Comparison of ENCODE assay signal across 8 mouse cellular contexts in genomic region chr2:69897039-69897617, GRCm38 (mm10). TPM values are rescaled to one million over a fixed set of nuclear protein-coding genes. Genes with fewer than 3 reads are reported as not detected.
DNase-seq lines count a peak whose midpoint lies in the region; ATAC-seq and TF ChIP-seq lines count a peak whose summit lies in the region.

Gene Ubr3 (plus strand): TSS chr2:69897246.

- peak; percentile 97 for DNase-seq in 3T3-L1 (ENCODE audit: low read depth, low spot score)
- DNase-seq in adrenal gland, postnatal 4 days (ENCODE audit: low spot score in 2 of 2) = peak; percentile 96
- DNase-seq in embryonic facial prominence, embryonic 14.5 days (ENCODE audit: low spot score) = peak; percentile 98
- DNase-seq in heart, adult 2 months = peak; percentile 98 to 99
- DNase-seq in kidney, adult 8-10 months = peak; percentile 96 to 97
- peak; percentile 98 to 100 for DNase-seq in spleen, postnatal 10 days (ENCODE audit: low spot score in 2 of 2)

- peaks cover 12% of the 10 kb centered on the region; the same call in 1 of the 2 replicates for H3K36me3 ChIP-seq in embryonic facial prominence, embryonic 14.5 days (ENCODE audit: control insufficient read depth, insufficient read depth, low read length)
- H3K36me3 ChIP-seq in heart, adult 2 months (ENCODE audit: control insufficient read depth, insufficient read depth, low read length) = peaks cover 13% of the 10 kb centered on the region
- peaks cover 5% of the 10 kb centered on the region; the same call in 1 of the 2 replicates for H3K36me3 ChIP-seq in limb, embryonic 13.5 days
- H3K36me3 ChIP-seq in midbrain, embryonic 16.5 days (ENCODE audit: control insufficient read depth, insufficient read depth, low read length) = no peaks in the 10 kb centered on the region

- ATAC-seq in embryonic facial prominence, embryonic 14.5 days (ENCODE audit: low read depth) = peak; percentile 99
- peak; percentile 99 for ATAC-seq in limb, embryonic 13.5 days (ENCODE audit: low FRiP score, low read depth)
- peak; percentile 98 for ATAC-seq in midbrain, embryonic 16.5 days

- intact Hi-C loops in heart, adult 2 months (cut with DNase I) = loop anchor here (1.0 to 5.0 kb wide), 3 partner anchors 12 to 175 kb away; partner anchors contain the start of genes Mettl5, Ppig and Ssb

- H3K4me1 ChIP-seq in embryonic facial prominence, embryonic 14.5 days (ENCODE audit: control insufficient read depth, insufficient read depth, low read length) = 0 out of 2 replicates have a peak, but pooled peaks cover 8% of the 10 kb centered on the region
- H3K4me1 ChIP-seq in heart, adult 2 months (ENCODE audit: control insufficient read depth, insufficient read depth, low read length) = peaks cover 3% of the 10 kb centered on the region
- peaks cover 12% of the 10 kb centered on the region for H3K4me1 ChIP-seq in limb, embryonic 13.5 days
- H3K4me1 ChIP-seq in midbrain, embryonic 16.5 days (ENCODE audit: control insufficient read depth, insufficient read depth, low read length) = peaks cover 19% of the 10 kb centered on the region

- no peak for TF ChIP-seq EP300 in heart, adult 2 months (IDR thresholded peaks at IDR 0.05; ENCODE audit: insufficient read depth, low read depth, low read length)

- peak within 1 kb of the TSS; percentile 93 for H3K27ac ChIP-seq in embryonic facial prominence, embryonic 14.5 days (replicated peaks; ENCODE audit: low read depth, low read length)
- H3K27ac ChIP-seq in heart, adult 2 months = peak within 1 kb of the TSS; percentile 83
- H3K27ac ChIP-seq in limb, embryonic 13.5 days = peak within 1 kb of the TSS; percentile 91
- H3K27ac ChIP-seq in midbrain, embryonic 16.5 days (ENCODE audit: low read length) = peak within 1 kb of the TSS; percentile 91

- peaks cover 3% of the 10 kb centered on the region; the same call in 1 of the 2 replicates for H3K79me2 ChIP-seq in heart, adult 2 months (replicated peaks; ENCODE audit: control insufficient read depth, insufficient read depth, low read length)

- H3K27me3 ChIP-seq in embryonic facial prominence, embryonic 14.5 days (replicated peaks; ENCODE audit: control insufficient read depth, insufficient read depth, low read length) = no peaks in the 10 kb centered on the region
- no peaks in the 10 kb centered on the region for H3K27me3 ChIP-seq in heart, adult 2 months (ENCODE audit: control insufficient read depth, insufficient read depth, low read length)
- H3K27me3 ChIP-seq in limb, embryonic 13.5 days = no peaks in the 10 kb centered on the region
- no peaks in the 10 kb centered on the region for H3K27me3 ChIP-seq in midbrain, embryonic 16.5 days (ENCODE audit: control insufficient read depth, insufficient read depth, low read depth, low read length)

- H3K4me2 ChIP-seq in embryonic facial prominence, embryonic 14.5 days (ENCODE audit: low read depth, low read length) = peak within 1 kb of the TSS; percentile 95
- peak within 1 kb of the TSS; percentile 98 for H3K4me2 ChIP-seq in limb, embryonic 13.5 days (replicated peaks)
- H3K4me2 ChIP-seq in midbrain, embryonic 16.5 days (ENCODE audit: low read length) = peak within 1 kb of the TSS; percentile 68

- no peaks in the 10 kb centered on the region for H3K9me3 ChIP-seq in embryonic facial prominence, embryonic 14.5 days (ENCODE audit: control insufficient read depth, low read length)
- no peaks in the 10 kb centered on the region for H3K9me3 ChIP-seq in limb, embryonic 13.5 days
- no peaks in the 10 kb centered on the region for H3K9me3 ChIP-seq in midbrain, embryonic 16.5 days (replicated peaks; ENCODE audit: control insufficient read depth, low read length, poor library complexity, severe bottlenecking)

- no peak for TF ChIP-seq CTCF in heart, adult 2 months (IDR thresholded peaks at IDR 0.05)

- H3K9ac ChIP-seq in embryonic facial prominence, embryonic 14.5 days (ENCODE audit: low read depth, low read length) = peak within 1 kb of the TSS; percentile 99
- peak within 1 kb of the TSS; percentile 99 for H3K9ac ChIP-seq in heart, adult 2 months (ENCODE audit: low read depth, low read length)
- peak within 1 kb of the TSS; percentile 99 for H3K9ac ChIP-seq in limb, embryonic 13.5 days
- peak within 1 kb of the TSS; percentile 95 for H3K9ac ChIP-seq in midbrain, embryonic 16.5 days (ENCODE audit: low read depth, low read length)

- 1% methylated on average over 19 of the region's 65 CpGs for WGBS in embryonic facial prominence, embryonic 14.5 days
- WGBS in heart, adult 2 months = under 1% methylated on average over 63 of the region's 65 CpGs
- under 1% methylated on average over 46 of the region's 65 CpGs for WGBS in limb, embryonic 13.5 days
- 1% methylated on average over 53 of the region's 65 CpGs for WGBS in midbrain, embryonic 16.5 days

- TF ChIP-seq POLR2A in heart, adult 2 months (IDR thresholded peaks at IDR 0.05; ENCODE audit: insufficient read depth, low read depth, low read length) = peak; percentile 60; the same call in 1 of the 2 replicates

- peak within 1 kb of the TSS; percentile 100 for H3K4me3 ChIP-seq in embryonic facial prominence, embryonic 14.5 days (ENCODE audit: low read depth, low read length)
- peak within 1 kb of the TSS; percentile 84 for H3K4me3 ChIP-seq in heart, adult 2 months
- peak within 1 kb of the TSS; percentile 97 for H3K4me3 ChIP-seq in limb, embryonic 13.5 days
- H3K4me3 ChIP-seq in midbrain, embryonic 16.5 days (ENCODE audit: low read depth, low read length) = peak within 1 kb of the TSS; percentile 81

RNA-seq across cellular contexts. Expression of gene Ubr3, which starts in this region (rescaled TPM):
- total RNA-seq in adrenal gland, postnatal 4 days (2021) = 10 to 100 TPM; 72.6 to 78.7 TPM
- 17.3 and 19.4 TPM in 2 replicates for polyA plus RNA-seq in embryonic facial prominence, embryonic 14.5 days (2014; fragmentation: Nextera tagmentation; extraction: Ambion mirVana)
- total RNA-seq in heart, adult 2 months (2021) = 100 to 1,000 TPM; 112 to 117 TPM
- 26.0 and 50.8 TPM in 2 replicates for polyA plus RNA-seq in heart, adult 2 months (2012; rRNA removed)
- polyA plus RNA-seq in limb, embryonic 13.5 days (2015; fragmentation: Nextera tagmentation; extraction: Ambion mirVana) = 13.8 and 14.6 TPM in 2 replicates
- polyA plus RNA-seq in midbrain, embryonic 16.5 days (2015; fragmentation: Nextera tagmentation; extraction: Ambion mirVana) = 20.3 and 20.6 TPM in 2 replicates

Comparison
In these comparisons a context has a peak if more than half of its experiments do, and no peak if none do; other contexts are left out.
1. Peak in every context shown above with its lines: DNase-seq, ATAC-seq, H3K4me3 ChIP-seq and H3K27ac ChIP-seq.